Mouse (Mus musculus) liver, adult 2 months (tissue): ENCODE results near the gene Aff3. TPM values are rescaled to one million over a fixed set of nuclear protein-coding genes. Genes with fewer than 3 reads are reported as not detected.
A peak's percentile ranks its signal among the peaks of the same experiment; 100 is the strongest.

Experiments
- DNase-seq: peaks from one replicate; pipeline ENCODE4 v3.0.0-alpha.2; 2011; ENCODE audit warnings: low read depth, low spot score; ENCODE audit errors: extremely low read depth
- H3K27ac ChIP-seq: fragments of 200-500 bp; replicated peaks from 2 replicates; pipeline ENCODE4 v1.5.1; 2012; ENCODE audit warnings: low read depth, mild to moderate bottlenecking, control low read depth, inconsistent platforms, low read length; ENCODE audit not compliant: insufficient read depth
- H3K27me3 ChIP-seq: fragments of 200-500 bp; 2 replicates; pipeline ENCODE4 v1.6.1; 2012; ENCODE audit warnings: mild to moderate bottlenecking, moderate library complexity, low read length, inconsistent platforms; ENCODE audit not compliant: control insufficient read depth, insufficient read depth
- H3K36me3 ChIP-seq: fragments of 200-500 bp; 2 replicates; pipeline ENCODE4 v1.6.1; 2012; ENCODE audit warnings: low read length, inconsistent platforms; ENCODE audit not compliant: control insufficient read depth, insufficient read depth
- H3K4me1 ChIP-seq: fragments of 200-500 bp; 2 replicates; pipeline ENCODE4 v1.6.1; 2011; ENCODE audit warnings: low read length; ENCODE audit not compliant: control insufficient read depth, insufficient read depth
- H3K4me3 ChIP-seq: fragments of 200-500 bp; 2 replicates; pipeline ENCODE4 v1.5.1; 2011; ENCODE audit warnings: low read depth, mild to moderate bottlenecking, control low read depth, low read length, moderate library complexity; ENCODE audit not compliant: insufficient read depth
- H3K79me2 ChIP-seq: fragments of 200-500 bp; 2 replicates; pipeline ENCODE4 v1.6.1; 2012; ENCODE audit warnings: inconsistent platforms, mild to moderate bottlenecking, low read length, moderate library complexity; ENCODE audit not compliant: control insufficient read depth, insufficient read depth
- H3K9ac ChIP-seq: fragments of 200-500 bp; 2 replicates; pipeline ENCODE4 v1.6.1; 2012; ENCODE audit warnings: low read depth, mild to moderate bottlenecking, control low read depth, inconsistent platforms, low read length
- CTCF ChIP-seq: fragments of 200-500 bp; IDR thresholded peaks from 2 replicates; pipeline ENCODE4 v1.5.1; 2011; ENCODE audit warnings: low read depth, low read length, control low read depth
- POLR2A ChIP-seq: fragments of 200-500 bp; IDR thresholded peaks from 2 replicates; pipeline ENCODE4 v1.6.1; 2011; ENCODE audit warnings: low read length, control low read depth; ENCODE audit not compliant: insufficient read depth; ENCODE audit errors: extremely low read depth
- WGBS: fragments of 180-500 bp; shearing (Covaris S2); methylation state at CpG from one replicate; pipeline ENCODE4 v1.1.7; 2018; 5-methylcytosine and 5-hydroxymethylcytosine counted together
- polyA plus RNA-seq: library from polyadenylated mRNA; depleted of rRNA; stranded (reverse); fragments of >200 nt; gene quantifications from 2 replicates; pipeline ENCODE4 v1.2.3, GENCODE M21; 2012
- total RNA-seq: library from RNA; depleted of rRNA; stranded (reverse); fragments of >200 nt; gene quantifications from 2 replicates; pipeline ENCODE4 v1.2.3, GENCODE M21; 2014

Gene Aff3
- total and polyA plus RNA-seq, 2 experiments: 0.18 to 0.28 TPM

DNA sequence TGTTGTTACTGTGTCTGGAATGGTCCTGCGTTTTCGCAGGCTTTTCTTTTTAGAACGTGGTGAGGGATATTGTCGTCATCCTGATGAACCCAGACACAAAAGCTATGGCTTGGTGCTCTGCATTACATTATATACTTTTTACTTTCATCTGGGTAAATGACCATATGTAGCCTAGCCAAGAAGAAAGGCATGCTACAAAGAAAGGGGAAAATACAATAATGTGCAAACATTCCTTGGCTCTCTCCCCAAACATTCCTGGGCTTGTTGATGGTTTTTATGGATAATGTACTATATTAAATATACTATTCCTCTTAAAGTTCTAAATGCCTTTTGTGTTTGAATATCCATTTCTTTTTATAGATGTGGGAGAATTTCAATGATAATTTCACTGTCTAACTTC lies 435.9 kb downstream of the Aff3 start:
- WGBS: 94% methylated on average over 4 of the region's 4 CpGs

GRCm38 (mm10) chr1:38225166-38225565 lies 439.6 kb downstream of the Aff3 start:
- H3K4me1 ChIP-seq: peaks cover 1% of the 10 kb centered on the region; the same call in 1 of the 2 replicates
- no peak for DNase-seq
- no peaks in the 10 kb centered on the region for H3K27me3 ChIP-seq
- TF ChIP-seq POLR2A: no peak
- TF ChIP-seq CTCF: no peak
- WGBS: 98% methylated on average over 3 of the region's 3 CpGs
- no peak overlapping the region for H3K9ac ChIP-seq
- no peaks in the 10 kb centered on the region for H3K79me2 ChIP-seq
- no peak overlapping the region for H3K27ac ChIP-seq
- H3K36me3 ChIP-seq: no peaks in the 10 kb centered on the region
- no peak overlapping the region for H3K4me3 ChIP-seq

More for the DNA sequence above, 435.9 kb downstream of the Aff3 start:
- DNase-seq: no peak
- Histone ChIP-seq H3K36me3 (no peaks in the 10 kb centered on the region), H3K4me1 (no peaks in the 10 kb centered on the region), H3K27me3 (no peaks in the 10 kb centered on the region), H3K27ac (no peak overlapping the region), H3K79me2 (no peaks in the 10 kb centered on the region), H3K4me3 (no peak overlapping the region), H3K9ac (no peak overlapping the region)
- TF ChIP-seq POLR2A: no peak
- no peak for TF ChIP-seq CTCF

- Histone ChIP-seq H3K4me1 (peaks cover 1% of the 10 kb centered on the region; the same call in 1 of the 2 replicates), H3K36me3 (no peaks in the 10 kb centered on the region), H3K9ac (no peak overlapping the region), H3K27me3 (no peaks in the 10 kb centered on the region), H3K79me2 (no peaks in the 10 kb centered on the region), H3K4me3 (no peak overlapping the region), H3K27ac (no peak overlapping the region)
- DNase-seq: no peak
- TF ChIP-seq CTCF: no peak
- no peak for TF ChIP-seq POLR2A
- WGBS: 94% methylated on average over 1 of the region's 1 CpGs
Measured at GRCm38 (mm10) chr1:38222160-38222559, 442.6 kb downstream of the Aff3 start.

DNA sequence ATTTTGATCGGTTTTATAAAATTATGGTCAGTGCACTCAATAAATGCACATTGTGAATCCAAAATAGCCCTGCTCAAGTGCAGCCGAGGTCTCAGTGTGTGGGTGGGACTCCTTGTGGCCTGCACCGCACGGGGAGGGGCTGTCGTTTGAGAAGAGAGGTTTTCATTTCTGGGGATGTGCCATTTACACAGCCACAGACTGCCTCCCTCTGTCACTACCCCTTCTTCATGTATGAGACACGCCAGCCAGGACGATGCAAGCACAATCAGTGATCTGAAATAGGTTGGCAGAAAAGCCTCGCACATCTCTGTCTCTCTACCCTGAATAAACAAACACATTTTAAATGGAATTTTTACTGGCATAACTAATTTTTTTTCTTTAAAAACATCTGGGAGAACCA lies 443.3 kb downstream of the Aff3 start:
- Histone ChIP-seq H3K9ac (no peak overlapping the region), H3K27me3 (no peaks in the 10 kb centered on the region), H3K4me3 (no peak overlapping the region), H3K79me2 (no peaks in the 10 kb centered on the region), H3K36me3 (no peaks in the 10 kb centered on the region), H3K4me1 (peaks cover 1% of the 10 kb centered on the region; the same call in 1 of the 2 replicates), H3K27ac (no peak overlapping the region)
- 87% methylated on average over 8 of the region's 8 CpGs for WGBS
- TF ChIP-seq POLR2A: no peak
- no peak for TF ChIP-seq CTCF
- DNase-seq: no peak

- Histone ChIP-seq H3K9ac (peak overlapping the region; percentile 14; the same call in 1 of the 2 replicates), H3K36me3 (no peaks in the 10 kb centered on the region), H3K4me1 (peaks cover 1% of the 10 kb centered on the region; the same call in 1 of the 2 replicates), H3K4me3 (no peak overlapping the region), H3K27me3 (no peaks in the 10 kb centered on the region), H3K79me2 (no peaks in the 10 kb centered on the region), H3K27ac (no peak overlapping the region)
- DNase-seq: no peak
- WGBS: 62% methylated on average over 31 of the region's 31 CpGs
- TF ChIP-seq CTCF (no peak), POLR2A (no peak)
Measured at GRCm38 (mm10) chr1:38217912-38218795, 446.6 kb downstream of the Aff3 start.

GRCm38 (mm10) chr1:38217098-38217497 lies 447.7 kb downstream of the Aff3 start:
- TF ChIP-seq POLR2A: no peak
- TF ChIP-seq CTCF: no peak
- 94% methylated on average over 5 of the region's 5 CpGs for WGBS
- H3K9ac ChIP-seq: no peak overlapping the region

More at GRCm38 (mm10) chr1:38217098-38217497, 447.7 kb downstream of the Aff3 start:
- no peak overlapping the region for H3K27ac ChIP-seq
- DNase-seq: no peak
- H3K36me3 ChIP-seq: no peaks in the 10 kb centered on the region
- H3K79me2 ChIP-seq: no peaks in the 10 kb centered on the region
- H3K4me3 ChIP-seq: no peak overlapping the region
- H3K4me1 ChIP-seq: peaks cover 1% of the 10 kb centered on the region; the same call in 1 of the 2 replicates
- H3K27me3 ChIP-seq: no peaks in the 10 kb centered on the region
